Mouse (Mus musculus) adrenal gland, postnatal 0 days (tissue): ENCODE data around the gene Incenp. TPM values are rescaled to one million over a fixed set of nuclear protein-coding genes. Genes with fewer than 3 reads are reported as not detected.

ENCODE experiments used
- microRNA-seq: library from miRNA; unstranded; fragments of <30 nt; microRNA quantifications from one replicate; pipeline ENCODE4, GENCODE M21; 2016; ENCODE audit warnings: borderline replicate concordance; ENCODE audit not compliant: insufficient number of aligned reads
- polyA plus RNA-seq: library from polyadenylated mRNA; unstranded; fragments of >200 nt; fragmentation: Nextera tagmentation; extraction: Ambion mirVana; gene quantifications from 2 replicates; pipeline ENCODE4 v1.2.1, GENCODE M21; 2015

Gene Incenp
- 25.8 and 28.0 TPM in 2 replicates for polyA plus RNA-seq

DNA sequence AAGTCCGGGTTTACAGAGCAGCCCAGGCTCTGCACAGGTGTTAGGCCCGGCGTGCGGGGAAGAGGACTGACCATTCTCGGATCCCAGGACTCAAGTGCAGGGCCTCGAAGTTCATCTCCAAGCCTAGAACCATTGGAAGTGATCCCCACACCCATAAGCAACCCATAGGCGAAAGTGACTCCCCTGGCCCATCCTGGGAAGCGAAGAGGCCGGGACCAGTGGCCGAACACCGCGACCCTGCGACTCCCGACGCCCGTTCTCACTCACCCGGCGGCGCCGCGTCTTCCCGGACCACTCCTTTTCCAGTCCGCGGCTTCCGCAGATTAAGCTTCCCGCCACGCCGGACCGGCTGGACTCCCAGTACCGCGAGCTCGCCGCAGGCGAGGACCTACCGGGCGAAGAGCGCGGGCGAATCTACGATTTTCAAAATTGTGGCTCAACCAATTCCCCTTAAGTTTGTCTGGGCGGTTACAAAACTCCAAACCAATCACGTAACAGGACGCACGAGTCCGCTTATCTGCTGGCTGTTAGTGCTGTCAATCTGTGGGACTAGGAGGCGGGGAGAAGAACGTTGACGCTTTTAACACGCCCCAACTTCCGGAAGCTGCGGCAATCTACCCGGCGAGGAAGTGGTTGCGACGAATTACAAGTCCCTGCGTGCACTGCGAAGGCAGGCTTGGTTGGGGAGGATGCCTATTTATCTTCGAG, at the start of gene Incenp:
Gene Incenp (minus strand): TSS at position 480 of the 708 bp plus-strand sequence.

DNA sequence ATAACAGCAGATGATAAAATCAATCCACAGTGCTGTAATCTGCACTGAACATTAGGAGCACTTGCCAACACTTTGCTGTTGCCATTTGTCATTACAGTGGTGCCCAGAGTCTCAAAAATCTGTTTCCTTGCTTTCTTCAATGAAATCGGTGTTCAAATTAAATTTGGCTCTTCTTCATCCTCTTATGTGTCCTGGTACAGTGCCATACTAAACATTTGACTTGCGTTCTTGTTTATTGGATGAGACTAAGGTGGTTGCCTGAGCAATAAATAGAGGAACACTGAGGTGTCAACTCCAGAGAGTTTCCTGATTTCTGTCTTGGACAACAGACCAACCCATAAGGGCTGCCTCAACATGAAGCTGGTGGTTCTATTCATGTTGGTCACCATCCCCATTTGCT, 52.1 kb downstream of the Incenp start, which contains the start of gene Scgb2a2:
Gene Scgb2a2 (plus strand): TSS at position 301 of the 400 bp plus-strand sequence.

Small RNA genes lying within 50 kb of the gene (microRNA-seq; reads per million reads assigned to microRNA genes)
- gene Gm22369 (not detected), gene Gm24484 (not detected)

Other genes starting within 250 kb of the Incenp start
- gene Scgb2a2, start 52.0 kb downstream of the Incenp start, polyA plus RNA-seq = not detected in 2 replicates
- gene Fth1, start 81.0 kb upstream of the Incenp start, polyA plus RNA-seq = 2,773 and 3,684 TPM in 2 replicates
- 1.3 and 2.2 TPM in 2 replicates for gene Best1, start 102.1 kb upstream of the Incenp start, polyA plus RNA-seq
- 25.0 and 25.9 TPM in 2 replicates for gene Rab3il1, start 102.1 kb upstream of the Incenp start, polyA plus RNA-seq
- gene Fads3, start 142.0 kb upstream of the Incenp start, polyA plus RNA-seq = 10.0 and 20.0 TPM in 2 replicates
- 160 and 345 TPM in 2 replicates for gene Fads2, start 202.2 kb upstream of the Incenp start, polyA plus RNA-seq